Mouse (Mus musculus): ENCODE data around the gene Fto. TPM values are rescaled to one million over a fixed set of nuclear protein-coding genes. Genes with fewer than 3 reads are reported as not detected.

Gene Fto
- polyA plus RNA-seq, 2 experiments = 10.0 to 15.6 TPM

DNA sequence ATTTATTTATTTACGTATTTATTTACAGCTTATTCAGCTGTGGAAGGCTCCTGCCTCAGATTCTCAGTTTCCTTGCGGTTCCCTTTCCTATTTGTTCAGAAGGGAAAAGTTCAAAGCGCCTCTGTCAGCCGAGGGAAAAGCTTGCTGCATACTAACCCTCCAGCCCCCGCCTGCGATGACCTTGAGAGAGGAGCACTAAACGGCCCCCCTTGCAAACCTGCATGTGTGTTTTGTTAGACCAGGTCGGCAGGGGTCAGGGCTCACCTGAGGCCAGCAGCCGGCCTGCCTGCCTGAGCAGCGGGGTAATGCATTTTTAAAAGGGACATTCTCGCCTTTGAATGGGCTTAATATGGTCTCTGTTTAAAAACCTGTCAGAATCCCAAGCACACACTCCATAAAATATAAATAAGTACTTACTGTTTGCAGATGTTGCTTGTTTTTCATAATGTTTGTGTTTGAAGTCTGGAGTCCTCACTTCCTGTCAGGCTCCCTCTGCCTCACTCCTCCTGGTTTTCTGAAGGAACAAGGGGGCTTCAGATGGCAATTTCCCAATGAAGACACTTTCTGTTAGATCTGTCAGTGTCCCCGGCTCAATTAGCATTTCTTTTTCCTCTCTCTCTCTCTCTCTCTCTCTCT is 400.5 kb downstream of the Fto start:
- 12% methylated on average over 12 of the region's 12 CpGs for WGBS (ENCODE audit: insufficient replicate concordance)
- Histone ChIP-seq H3K4me1 (replicated peaks; ENCODE audit: control insufficient read depth in 2 of 2, insufficient read depth in 2 of 2, low read length in 1 of 2) (peaks cover 0 to 8% of the 10 kb centered on the region in 2 experiments; a peak in 2 of 4 replicates), H3K36me3 (replicated peaks; ENCODE audit: control insufficient read depth, insufficient read depth, low read depth) (no peaks in the 10 kb centered on the region), H3K27me3 (ENCODE audit: control insufficient read depth, insufficient read depth, low read length) (no peaks in the 10 kb centered on the region; the same call in 1 of the 2 replicates), H3K4me3 (ENCODE audit: insufficient read depth in 1 of 2, low read depth in 2 of 2, low read length in 2 of 2) (no peak overlapping the region), H3K9me3 (ENCODE audit: control insufficient read depth, low read length) (no peaks in the 10 kb centered on the region), H3K9ac (replicated peaks) (no peak overlapping the region), H3K27ac (no peak overlapping the region), H3K4me2 (ENCODE audit: low read depth) (peak overlapping the region; percentile 51)
- ATAC-seq (ENCODE audit: insufficient read depth) = no peak
- no peak for TF ChIP-seq CTCF (IDR thresholded peaks at IDR 0.05; ENCODE audit: low read depth)
- no peak for TF ChIP-seq EP300 (IDR thresholded peaks at IDR 0.05; ENCODE audit: low read depth)
- peak in 2 of 3 experiments; percentile 5 to 9 for DNase-seq (ENCODE audit: low read depth in 3 of 3, low spot score in 3 of 3)

DNA sequence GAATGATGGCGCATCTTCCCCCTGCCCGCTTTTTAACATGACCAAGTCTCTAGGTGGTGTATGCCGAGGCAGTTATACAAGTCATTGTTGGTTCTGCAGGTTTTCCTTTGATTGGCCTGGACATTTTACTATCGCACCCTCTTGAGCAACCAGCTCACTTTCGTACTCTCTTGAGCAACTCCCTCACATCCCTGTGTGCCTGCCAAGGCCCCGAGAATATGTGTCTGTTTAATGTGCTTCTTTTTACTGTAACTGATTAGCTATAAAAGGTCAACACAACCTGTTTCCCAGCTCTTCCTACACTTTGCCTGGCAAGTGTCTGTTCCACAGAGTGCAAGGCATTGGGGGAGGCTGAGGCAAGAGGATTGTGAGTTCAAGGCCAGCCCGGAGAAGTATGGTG is 401.4 kb downstream of the Fto start:
- H3K9ac ChIP-seq (replicated peaks) = no peak overlapping the region

DNA sequence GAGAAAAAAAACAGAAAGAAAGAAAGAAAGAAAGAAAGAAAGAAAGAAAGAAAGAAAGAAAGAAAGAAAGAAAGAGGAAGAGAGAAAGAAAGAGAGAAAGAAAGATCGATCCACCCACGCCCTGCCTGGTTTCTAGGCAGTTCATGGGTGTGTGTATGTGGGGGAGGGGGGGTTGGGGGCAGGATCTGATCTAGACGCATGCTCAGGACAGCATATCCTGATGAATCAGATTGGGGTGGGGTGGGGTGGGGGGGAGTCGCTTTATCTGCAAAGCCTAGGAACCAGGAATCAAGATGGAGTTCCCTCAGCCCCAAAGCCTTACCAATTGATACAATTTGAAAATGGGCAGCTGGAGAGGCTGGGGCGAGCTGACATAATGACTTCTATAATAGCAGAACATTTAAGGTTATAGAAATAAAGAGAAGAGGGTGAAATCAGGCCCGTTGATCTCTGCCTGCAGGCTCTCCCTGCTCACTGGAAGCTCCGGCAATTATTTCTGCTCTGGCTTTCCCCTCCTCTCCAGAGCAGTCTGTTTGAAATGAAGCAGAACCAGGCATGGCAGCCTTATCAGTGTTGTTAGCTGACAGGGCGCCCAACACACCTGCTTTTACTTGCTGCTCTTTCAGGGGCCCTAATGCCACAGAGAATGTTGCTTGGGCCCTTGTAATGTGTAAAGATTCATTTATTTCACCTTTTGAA is 402.2 kb downstream of the Fto start:
- WGBS (ENCODE audit: insufficient replicate concordance) = 27% methylated on average over 8 of the region's 8 CpGs
- Histone ChIP-seq H3K9me3 (ENCODE audit: control insufficient read depth, low read length) (no peaks in the 10 kb centered on the region), H3K9ac (replicated peaks) (no peak overlapping the region), H3K4me3 (ENCODE audit: insufficient read depth in 1 of 2, low read depth in 2 of 2, low read length in 2 of 2) (no peak overlapping the region), H3K27me3 (ENCODE audit: control insufficient read depth, insufficient read depth, low read length) (no peaks in the 10 kb centered on the region; the same call in 1 of the 2 replicates), H3K4me1 (replicated peaks; ENCODE audit: control insufficient read depth in 2 of 2, insufficient read depth in 2 of 2, low read length in 1 of 2) (peaks cover 0 to 8% of the 10 kb centered on the region in 2 experiments; a peak in 2 of 4 replicates), H3K27ac (no peak overlapping the region), H3K4me2 (ENCODE audit: low read depth) (no peak overlapping the region), H3K36me3 (replicated peaks; ENCODE audit: control insufficient read depth, insufficient read depth, low read depth) (no peaks in the 10 kb centered on the region)
- no peak for DNase-seq (ENCODE audit: low read depth in 3 of 3, low spot score in 3 of 3)
- no peak for TF ChIP-seq EP300 (IDR thresholded peaks at IDR 0.05; ENCODE audit: low read depth)
- no peak for TF ChIP-seq CTCF (IDR thresholded peaks at IDR 0.05; ENCODE audit: low read depth)
- no peak for ATAC-seq (ENCODE audit: insufficient read depth)

More for the DNA sequence above, 401.4 kb downstream of the Fto start:
- H3K27me3 ChIP-seq (ENCODE audit: control insufficient read depth, insufficient read depth, low read length) = no peaks in the 10 kb centered on the region; the same call in 1 of the 2 replicates
- H3K4me2 ChIP-seq (ENCODE audit: low read depth) = no peak overlapping the region
- H3K4me3 ChIP-seq (ENCODE audit: insufficient read depth in 1 of 2, low read depth in 2 of 2, low read length in 2 of 2) = no peak overlapping the region
- H3K9me3 ChIP-seq (ENCODE audit: control insufficient read depth, low read length) = no peaks in the 10 kb centered on the region
- no peak for DNase-seq (ENCODE audit: low read depth in 3 of 3, low spot score in 3 of 3)
- TF ChIP-seq EP300 (IDR thresholded peaks at IDR 0.05; ENCODE audit: low read depth) = no peak
- H3K4me1 ChIP-seq (replicated peaks; ENCODE audit: control insufficient read depth in 2 of 2, insufficient read depth in 2 of 2, low read length in 1 of 2) = peaks cover 0 to 8% of the 10 kb centered on the region in 2 experiments; a peak in 2 of 4 replicates
- no peak for ATAC-seq (ENCODE audit: insufficient read depth)
- H3K36me3 ChIP-seq (replicated peaks; ENCODE audit: control insufficient read depth, insufficient read depth, low read depth) = no peaks in the 10 kb centered on the region
- 68% methylated on average over 7 of the region's 7 CpGs for WGBS (ENCODE audit: insufficient replicate concordance)
- no peak overlapping the region for H3K27ac ChIP-seq

Other genes starting within 250 kb of the Fto start
- gene Rbl2, start 243.5 kb upstream of the Fto start, polyA plus RNA-seq (2012; rRNA removed) = 4.2 and 4.9 TPM in 2 replicates
- 4.5 and 5.9 TPM in 2 replicates for gene Rbl2, start 243.5 kb upstream of the Fto start, polyA plus RNA-seq (2014; fragmentation: Nextera tagmentation; extraction: Ambion mirVana)
- 2.7 and 2.9 TPM in 2 replicates for gene Aktip, start 113.5 kb upstream of the Fto start, polyA plus RNA-seq (2012; rRNA removed)
- gene Aktip, start 113.5 kb upstream of the Fto start, polyA plus RNA-seq (2014; fragmentation: Nextera tagmentation; extraction: Ambion mirVana) = 5.6 and 6.6 TPM in 2 replicates
- 0.80 and 1.1 TPM in 2 replicates for gene Rpgrip1l, start 263 bp upstream of the Fto start, polyA plus RNA-seq (2012; rRNA removed)
- 3.3 TPM in 2 replicates for gene Rpgrip1l, start 263 bp upstream of the Fto start, polyA plus RNA-seq (2014; fragmentation: Nextera tagmentation; extraction: Ambion mirVana)

Measured in liver, embryonic 14.5 days (tissue).